Mouse (Mus musculus) c-Kit-positive CD71-positive TER-119-positive erythroid progenitor cells, embryonic 14.5 days (primary cell): ENCODE measurements at regions not wholly inside any gene's neighbourhood (a gene's known extent, or its start where the extent isn't known, plus 50 kb on each side); places are given as distances from the start of the nearest gene placed in this dataset.

Experiments used
- DNase-seq: peaks from one replicate; pipeline ENCODE4 v3.0.0-alpha.2; 2013; ENCODE audit warnings: low spot score

DNA sequence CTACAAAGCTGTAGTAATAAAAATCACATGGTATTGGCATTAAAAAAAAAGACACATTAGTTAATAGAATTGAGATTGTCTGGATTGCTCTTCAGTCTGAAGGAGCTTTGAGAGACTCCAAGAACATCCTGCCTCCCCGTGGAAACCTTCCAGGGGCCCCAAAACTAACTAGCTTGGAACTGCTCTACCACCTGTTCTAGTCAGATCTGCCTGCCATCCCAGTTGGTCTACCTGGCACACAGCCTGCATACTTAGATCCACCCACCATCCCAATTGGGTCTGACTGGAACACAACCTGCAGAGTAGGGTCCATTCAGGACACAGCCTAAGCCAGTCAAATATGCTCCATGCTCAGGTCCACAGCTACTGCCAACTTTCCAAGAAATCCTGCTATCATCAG, 503.6 kb downstream of the Rapgef2 start:
- no peak for DNase-seq

DNA sequence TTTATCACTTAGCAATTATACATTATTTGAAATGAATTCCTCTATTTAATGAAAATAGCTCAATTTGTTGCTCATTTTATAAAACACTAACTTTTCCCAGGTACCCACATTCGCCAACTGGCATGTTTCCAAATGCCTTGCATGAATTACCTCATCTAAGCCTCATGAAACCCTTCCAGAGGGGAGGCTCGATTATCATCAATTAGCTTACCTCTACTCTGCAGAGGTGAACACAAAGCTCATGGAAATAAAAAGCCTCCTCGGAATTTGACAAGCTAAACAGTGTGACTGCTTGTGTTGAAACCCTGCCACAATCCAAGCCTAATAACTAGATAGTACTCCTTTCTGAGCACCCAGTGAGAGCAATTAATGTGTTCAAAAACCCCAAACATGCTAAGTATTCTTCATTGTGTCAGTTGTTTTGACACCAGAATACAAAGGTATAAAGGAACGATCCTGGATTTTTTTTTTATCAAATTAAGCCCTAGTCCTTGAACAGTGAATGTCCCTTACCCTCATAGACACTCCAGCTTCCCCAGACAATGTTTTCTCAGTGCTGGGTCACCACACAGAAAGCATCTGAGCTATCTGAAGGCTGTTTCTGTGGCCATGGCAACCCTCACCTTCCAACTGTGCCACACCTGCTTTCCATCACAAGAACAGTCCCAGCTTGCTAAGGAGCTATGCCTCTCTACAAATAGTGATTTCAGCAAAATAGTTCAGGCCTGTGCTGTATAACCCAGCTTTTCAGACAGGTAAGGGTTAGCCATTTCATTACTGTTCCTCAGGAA, 530.4 kb downstream of the Rapgef2 start:
- DNase-seq = no peak

DNA sequence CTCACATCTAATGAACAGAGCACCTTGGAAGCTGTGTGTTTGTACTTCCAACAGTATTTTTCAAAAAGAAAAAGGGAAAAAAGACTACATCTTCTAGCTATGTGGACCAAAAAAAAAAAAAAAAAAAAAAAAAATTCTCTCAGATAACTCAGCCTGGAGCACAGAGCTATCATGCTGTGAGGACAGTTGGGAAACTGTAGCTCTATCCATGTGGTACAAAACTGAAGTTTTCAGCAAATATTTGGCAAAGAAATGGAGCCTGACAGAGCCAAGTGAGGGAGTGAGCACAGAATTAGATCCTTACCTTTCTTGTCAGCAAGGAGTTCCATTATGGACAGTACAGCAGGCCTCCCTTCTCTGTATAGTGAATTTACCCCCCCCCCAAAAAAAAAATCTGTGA, 550.2 kb downstream of the Rapgef2 start:
- DNase-seq = no peak

DNA sequence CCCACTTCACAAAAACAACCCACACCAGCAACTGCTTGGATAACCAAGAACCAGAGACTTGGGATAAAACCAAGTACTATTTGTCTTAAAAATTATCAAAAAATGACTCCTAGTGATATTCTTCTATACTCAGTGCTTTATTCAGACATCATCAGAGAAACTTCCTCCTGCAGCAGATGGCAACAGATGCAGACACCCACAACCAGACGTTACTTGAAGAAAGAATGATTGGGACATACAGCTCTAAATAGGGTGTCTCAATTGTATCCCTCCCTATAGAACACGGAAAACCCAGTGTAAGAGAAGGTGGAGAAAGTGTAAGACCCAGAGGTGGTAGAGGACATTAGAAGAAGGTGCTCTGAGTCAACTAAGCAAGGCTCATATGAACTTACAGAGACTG, 569.6 kb downstream of the Rapgef2 start:
- no peak for DNase-seq

DNA sequence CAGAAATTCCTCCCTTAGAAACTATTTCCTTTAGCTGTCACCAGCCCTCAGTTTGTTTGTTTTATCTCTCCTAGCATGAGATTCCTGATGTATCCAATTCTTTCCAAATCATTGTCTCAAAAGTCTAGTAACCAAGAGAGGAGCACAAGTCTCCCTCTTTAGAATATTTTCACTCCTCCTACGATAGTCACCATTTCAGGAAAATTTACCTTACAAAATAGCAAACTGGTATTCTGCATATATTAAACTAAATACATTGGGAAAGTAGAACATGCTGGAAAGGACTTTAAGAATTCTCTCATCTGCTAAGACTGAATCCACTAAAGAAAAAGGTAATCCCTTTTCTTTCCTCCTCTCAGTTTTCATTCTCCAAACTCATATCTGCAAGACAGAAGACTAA, 578.6 kb downstream of the Rapgef2 start:
- DNase-seq = no peak

DNA sequence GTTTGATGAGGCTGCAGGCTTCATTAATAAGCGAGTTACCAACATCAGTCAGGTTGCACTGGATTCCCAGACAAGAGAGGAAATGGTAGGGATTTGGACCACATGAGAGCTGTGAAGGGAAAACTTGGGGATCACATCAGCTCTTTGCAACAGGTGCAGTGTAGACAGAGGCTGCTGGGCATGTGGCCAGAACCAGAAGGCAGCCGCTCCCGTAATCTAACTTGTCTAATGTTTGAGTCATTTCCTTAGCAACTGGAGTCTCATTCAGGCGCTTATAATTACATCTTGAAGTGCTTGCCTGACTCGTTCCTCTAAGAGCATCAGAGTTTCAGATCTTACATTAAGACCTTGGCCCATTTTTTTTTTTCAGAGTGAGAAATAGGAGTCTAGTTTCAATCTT, 587.4 kb downstream of the Rapgef2 start:
- no peak for DNase-seq

DNA sequence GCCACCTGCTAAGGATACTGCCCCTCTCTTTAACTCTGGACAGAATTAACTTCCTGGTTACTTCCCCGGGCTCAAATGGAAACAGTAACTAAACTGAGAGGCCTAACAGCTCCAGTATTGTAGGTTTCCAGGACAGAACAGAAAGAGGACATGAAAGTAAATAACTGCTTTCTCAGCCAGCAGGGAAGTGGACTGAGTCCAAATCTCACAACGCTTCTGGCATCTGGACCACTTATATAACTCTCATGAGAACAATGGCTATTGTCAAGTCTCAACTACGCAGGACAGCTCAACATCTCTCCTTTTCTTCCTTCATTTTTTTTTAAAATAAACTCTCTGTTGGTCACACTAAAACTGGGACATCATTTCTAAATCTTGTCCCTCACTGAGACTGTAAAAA, 594.8 kb downstream of the Rapgef2 start:
- DNase-seq = no peak

DNA sequence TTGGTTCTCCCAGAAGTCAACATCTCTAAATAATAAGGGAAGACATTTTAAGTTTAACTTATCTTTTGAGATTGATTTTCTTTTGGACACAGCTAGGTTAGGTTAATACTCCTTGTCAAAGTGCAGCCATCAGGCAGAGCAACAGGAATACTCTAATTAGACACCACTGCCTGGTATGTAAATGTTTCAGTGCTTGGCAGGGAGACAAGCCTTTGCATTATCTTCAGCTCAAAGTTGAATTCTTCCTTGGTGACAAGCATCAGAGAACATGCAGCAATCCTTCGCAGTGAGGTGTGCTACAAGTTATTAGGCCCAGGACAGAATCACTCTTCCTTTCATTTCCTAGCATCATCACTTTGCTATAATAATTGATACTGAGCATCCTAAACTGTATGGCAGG, 608.7 kb downstream of the Rapgef2 start:
- no peak for DNase-seq

DNA sequence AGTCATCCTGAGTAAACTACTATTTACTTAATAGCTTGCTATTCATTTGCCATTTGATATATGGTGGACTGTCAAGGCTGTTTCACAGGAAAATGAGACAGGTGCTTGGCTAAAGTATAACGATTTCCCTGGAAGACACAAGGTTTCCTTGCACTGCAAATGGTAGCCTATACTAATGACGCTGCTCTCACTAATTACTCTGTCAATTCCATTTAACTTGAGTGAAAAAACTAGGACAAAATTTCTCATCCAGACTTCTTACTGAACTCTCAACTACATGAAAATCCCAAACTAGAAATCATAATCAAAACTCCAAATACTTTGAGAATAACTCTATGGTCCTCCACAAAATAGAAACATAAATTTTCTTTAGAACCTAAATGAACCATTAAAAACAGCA, 609.5 kb downstream of the Rapgef2 start:
- DNase-seq = no peak

DNA sequence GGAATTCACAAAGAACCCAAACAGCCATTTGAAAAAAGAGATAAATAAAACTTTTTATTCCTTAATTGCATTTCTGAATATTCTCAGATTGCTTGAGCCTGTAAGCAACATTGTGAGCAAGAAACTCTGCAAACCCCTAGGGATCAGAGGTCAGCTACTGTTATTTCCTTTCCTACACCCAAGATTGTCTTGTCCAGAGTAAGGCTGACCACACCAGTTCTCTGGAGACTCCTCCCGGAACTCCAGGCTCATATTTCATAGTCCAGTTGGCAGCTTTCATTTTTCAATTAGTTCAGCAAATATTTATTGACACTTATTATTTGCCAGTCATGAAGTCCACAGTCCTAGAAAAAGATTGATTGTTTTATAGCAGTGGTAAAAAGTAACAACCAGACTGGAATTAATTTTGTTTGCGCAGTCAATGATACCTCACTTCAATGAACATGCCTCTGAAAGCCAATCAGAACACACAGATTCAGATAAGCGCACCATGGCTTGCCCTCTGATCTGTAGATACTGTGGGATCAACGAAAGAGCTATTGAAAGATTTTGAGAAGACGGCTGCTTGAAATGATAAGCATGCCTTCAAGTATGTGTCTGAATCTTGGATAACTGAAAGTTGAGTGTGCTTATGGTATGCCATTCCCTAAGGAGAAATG, 611.7 kb downstream of the Rapgef2 start:
- no peak for DNase-seq

DNA sequence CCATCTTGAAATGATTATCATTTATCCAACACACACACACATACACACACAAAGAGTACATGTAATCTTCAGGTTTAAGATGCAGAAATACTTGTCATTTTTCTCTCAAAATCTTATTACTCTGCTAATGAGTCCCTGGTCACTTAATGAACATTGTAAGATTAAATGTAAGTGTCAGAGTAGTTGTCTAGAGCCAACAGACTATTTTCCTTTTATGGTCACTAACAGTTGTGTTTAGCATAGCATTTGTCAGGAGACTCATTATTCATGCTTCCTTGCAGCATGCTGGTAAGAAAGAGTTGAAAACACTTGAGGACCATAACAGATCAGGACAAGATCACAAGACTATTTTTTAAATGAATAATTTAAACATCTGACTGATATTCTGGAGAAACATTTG, 618.3 kb downstream of the Rapgef2 start:
- DNase-seq = no peak

DNA sequence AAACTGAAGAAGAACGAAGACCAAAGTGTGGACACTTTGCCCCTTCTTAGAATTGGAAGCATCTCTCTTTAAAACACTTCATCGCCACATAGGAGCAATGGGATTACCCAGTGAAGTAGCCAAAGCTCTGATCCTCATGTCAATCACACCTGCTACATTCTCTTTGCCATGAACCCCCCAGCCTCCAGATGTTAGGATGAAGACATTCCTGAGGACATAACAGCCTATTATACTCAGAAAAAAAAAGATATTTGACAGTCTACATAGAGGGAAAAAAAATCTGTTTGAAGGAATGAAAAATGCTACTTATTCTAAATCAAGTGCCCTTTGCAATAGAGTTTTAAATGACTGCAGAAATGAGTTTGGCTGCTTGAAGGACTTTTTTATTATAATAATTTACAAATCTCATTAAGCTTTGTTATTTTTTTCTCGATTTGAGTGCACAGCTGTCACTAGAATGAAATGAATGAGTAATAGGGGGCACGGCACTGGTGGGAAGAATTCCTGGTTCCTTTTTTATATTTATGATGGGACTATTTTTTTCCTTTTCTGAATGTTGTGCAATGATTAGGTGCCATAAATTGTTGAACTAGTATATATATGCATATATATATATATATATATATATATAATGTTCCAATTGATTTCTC, 618.8 kb downstream of the Rapgef2 start:
- DNase-seq = no peak

DNA sequence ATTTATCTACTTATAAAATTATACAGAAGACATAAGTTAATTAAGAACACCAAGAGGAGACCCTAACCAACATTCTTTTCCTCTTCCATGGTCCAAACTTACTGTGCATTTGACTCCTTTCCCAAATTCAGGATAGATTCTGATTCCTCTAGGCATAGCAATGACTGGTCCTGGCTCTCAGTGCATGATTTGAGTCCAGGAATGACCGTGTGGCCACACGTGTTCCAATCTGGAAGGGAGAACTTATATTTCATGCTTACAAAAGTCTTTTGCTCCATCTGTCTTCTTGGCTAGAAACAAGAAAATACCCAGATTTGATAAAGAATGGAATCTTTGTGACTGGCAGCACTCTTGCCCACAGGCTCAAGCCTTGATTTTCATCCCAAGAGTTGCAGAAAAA, 638.2 kb downstream of the Rapgef2 start:
- DNase-seq = no peak

DNA sequence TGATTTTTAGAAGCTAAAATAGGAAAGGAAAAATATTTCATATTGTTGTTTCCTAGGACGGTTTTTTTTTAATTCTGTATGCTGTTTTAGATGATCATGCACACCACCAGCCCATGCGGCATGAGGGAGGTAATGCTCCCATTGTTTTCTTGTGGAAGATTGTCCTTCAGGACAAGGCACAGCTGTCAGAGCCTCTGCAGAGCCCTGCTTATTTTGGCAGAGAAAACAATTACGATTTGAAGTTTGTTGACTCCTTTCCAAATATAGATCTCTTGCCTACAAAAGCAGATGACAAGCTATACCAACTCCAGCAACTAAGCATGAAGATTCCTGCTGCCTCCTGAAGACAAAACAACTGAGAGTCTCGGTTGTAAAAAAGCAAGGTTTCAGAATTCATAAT, 650.9 kb downstream of the Rapgef2 start:
- DNase-seq = no peak

DNA sequence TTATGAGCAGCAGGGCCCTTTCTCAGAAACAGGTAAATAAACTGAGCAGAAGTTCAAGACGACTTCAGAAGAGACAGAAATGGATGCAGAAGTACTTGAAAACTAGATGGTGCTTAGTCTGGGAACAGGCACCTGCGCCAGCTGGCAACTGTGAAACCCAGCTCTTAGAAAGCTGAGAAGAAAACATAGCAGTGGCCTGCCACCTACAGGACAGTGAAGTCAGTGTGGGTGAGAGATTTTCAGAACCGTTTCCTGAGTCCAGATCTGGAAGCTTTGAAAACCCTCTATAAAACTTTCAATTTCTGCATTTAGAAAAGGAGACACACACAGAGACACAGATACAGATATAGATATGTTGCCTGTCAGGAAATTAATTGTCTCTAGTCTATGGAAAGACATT, 667.4 kb downstream of the Rapgef2 start:
- no peak for DNase-seq

DNA sequence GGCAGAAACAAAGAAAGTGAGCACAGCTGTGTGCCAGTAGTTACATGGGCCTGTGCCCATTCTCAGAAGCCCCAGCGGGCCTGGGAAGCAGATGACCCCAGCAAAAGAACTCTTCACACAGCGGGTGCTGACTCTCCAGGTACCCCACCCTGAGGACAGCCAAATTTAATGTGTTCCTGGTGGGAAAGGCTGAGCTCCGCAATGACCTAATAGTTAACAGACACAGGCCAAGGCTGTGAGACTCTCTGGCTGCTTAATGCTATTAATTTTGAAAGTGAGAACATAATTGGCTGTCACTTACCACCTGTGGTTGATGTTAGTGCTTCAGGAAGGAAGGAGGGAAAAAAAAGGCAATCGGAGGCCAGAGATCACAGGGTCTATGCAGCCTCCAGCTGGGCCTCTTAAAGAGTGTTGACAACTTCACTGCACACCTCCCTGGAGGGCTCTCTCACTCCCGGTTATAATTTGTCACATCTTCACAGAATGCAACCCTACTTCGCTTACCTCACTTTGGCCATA, 691.5 kb downstream of the Rapgef2 start:
- DNase-seq = no peak

DNA sequence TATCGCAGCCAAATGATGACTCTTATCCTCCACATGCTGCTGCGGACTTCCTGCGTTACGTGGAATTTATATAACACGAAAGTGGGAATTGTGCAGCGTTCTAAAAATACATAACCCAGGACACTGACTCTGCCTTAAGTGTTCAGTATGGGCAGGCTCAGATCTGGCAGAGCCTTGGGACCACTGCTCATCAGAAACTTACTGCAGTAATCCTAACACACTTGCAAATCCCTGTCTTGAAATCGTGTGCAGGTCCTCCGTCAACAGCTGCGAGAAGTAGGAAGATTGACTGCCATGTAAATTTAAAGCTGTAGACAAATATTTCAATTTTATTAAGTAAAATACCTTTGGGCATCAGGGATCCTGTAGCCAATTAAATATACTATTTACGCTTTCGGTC, 692.0 kb downstream of the Rapgef2 start:
- no peak for DNase-seq

DNA sequence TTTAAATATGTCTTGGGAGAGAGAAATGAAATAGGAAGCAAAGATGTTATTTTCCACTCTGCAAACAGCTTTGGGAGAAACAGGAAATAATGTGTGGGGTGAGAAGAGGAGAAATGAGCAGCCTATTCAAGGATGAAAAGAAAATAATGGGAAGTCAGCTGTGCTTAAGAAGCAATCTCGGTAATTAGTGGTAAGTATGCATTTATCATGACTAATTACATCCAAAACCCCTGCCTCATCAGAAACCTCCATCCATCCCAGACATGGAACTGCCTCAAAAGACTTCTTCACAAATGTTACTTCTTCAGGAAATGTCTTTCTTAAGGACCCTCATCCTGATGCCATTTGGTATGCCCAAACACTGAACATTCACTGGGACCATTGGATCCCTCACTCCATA, 699.7 kb downstream of the Rapgef2 start:
- DNase-seq = no peak

DNA sequence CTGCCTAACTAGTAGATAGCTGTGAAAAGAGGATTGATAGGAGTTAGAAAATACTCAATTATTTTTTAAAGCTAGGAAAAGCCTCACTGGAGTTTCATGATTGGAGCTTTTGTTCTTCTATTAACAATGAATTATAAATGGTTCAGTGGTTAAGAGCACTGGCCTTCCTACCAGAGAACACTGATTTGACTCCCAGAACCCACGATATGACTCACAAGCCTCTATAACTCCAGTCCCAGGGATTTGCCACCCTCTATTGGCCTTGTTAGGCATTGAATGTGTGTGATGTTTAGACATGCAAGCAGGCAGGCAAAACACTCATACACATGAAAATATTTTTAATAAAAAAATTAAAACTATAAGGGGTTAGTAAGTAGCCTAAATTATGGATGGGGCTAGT, 704.4 kb downstream of the Rapgef2 start:
- no peak for DNase-seq

DNA sequence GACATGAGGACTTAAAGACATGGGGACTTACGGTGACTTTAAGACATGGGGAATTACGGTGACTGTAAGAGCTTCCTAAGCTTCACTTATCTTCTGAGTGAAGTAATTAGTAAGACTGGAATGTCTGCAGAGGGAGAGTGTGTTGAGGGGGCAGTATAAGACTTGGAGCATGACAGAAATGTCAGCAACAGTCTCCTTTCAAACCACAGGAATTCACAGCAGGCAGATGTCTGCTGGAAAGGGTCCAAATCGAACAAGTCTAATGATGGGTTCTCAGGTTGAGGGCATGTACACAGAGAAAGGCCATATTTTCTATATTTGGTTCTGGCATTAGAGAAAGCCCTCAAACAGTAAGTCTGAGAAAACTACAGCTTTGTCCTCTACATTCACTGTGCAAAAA, 705.2 kb downstream of the Rapgef2 start:
- DNase-seq = no peak

DNA sequence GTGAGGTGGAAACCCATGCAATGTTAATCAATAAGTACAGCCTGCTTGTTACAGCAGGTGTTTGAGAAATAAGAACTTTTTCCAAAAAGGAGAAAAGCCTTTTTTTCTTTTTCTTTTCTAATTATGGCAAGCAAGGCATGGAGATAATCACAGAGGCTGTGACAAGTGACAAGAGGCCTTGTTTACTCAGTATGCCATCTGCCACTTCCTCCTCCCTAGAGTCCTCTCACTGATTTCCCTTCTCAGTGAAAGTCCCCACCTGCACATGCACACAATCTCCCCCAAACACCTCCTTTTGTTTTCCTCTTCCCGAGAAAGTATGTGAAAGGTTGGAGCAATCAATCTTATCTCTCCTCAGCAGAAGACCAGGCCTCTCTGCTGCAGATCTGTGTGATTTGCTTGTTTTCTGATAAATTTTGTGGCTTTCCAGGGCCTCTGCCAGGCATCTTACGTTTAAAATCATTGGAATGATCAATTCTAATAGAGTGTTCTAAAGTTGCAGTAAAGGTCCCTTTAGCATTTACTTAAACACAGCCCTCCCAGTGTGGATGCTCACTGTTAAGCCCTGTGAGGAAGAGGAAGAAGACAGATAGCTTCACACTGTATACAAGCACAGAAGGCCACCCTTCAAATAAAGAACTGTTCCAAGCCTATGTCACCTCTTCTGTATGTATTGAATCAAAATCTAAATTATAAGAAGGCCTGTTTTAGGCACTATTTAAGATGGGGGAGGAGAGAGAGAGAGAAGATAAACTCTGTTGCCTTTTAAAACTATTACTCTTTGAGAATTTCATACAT, 710.5 kb downstream of the Rapgef2 start:
- no peak for DNase-seq

DNA sequence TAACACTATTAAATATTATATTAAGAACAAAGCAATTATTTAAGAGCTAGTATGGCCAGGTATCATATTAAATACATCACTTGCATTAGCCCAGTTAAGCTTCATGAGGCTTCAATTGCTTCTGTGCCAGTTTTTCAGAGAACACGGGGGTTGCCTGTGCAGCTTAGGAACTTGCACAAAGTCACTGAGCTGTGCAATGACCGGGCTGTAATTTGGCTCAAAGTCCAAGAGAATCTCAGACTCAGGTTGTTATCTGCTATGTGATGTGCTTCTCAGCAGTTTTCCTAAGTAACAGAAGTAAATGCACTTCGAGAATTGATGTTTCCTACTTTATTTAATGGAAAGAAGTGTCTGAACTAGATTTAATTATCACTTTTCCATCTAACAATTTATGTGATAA, 711.5 kb downstream of the Rapgef2 start:
- no peak for DNase-seq
